Mouse (Mus musculus) intestine, embryonic 16.5 days (tissue): Measurements from ENCODE around the gene Bod1. TPM values are rescaled to one million over a fixed set of nuclear protein-coding genes. Genes with fewer than 3 reads are reported as not detected.

Experiments used
- ATAC-seq: fragments of 200-750 bp; cut with Nextera tagmentation; 2 replicates; pipeline ENCODE4 v1.8.0; 2017; ENCODE audit warnings: moderate TSS enrichment, moderate library complexity
- H3K27ac ChIP-seq: fragments of 300-500 bp; sonication (generic); 2 replicates; pipeline ENCODE4 v1.5.1; 2014; ENCODE audit warnings: mild to moderate bottlenecking, low read length
- H3K27me3 ChIP-seq: fragments of 300-500 bp; sonication (generic); replicated peaks from 2 replicates; pipeline ENCODE4 v1.6.1; 2014; ENCODE audit warnings: low read length, control low read depth, mixed read lengths; ENCODE audit not compliant: control insufficient read depth, insufficient read depth
- H3K36me3 ChIP-seq: fragments of 300-500 bp; sonication (generic); 2 replicates; pipeline ENCODE4 v1.6.1; 2014; ENCODE audit warnings: low read length, control low read depth; ENCODE audit not compliant: control insufficient read depth, insufficient read depth
- H3K4me1 ChIP-seq: fragments of 300-500 bp; sonication (generic); 2 replicates; pipeline ENCODE4 v1.6.1; 2014; ENCODE audit warnings: low read length, control low read depth, mixed read lengths; ENCODE audit not compliant: control insufficient read depth, insufficient read depth
- H3K4me2 ChIP-seq: fragments of 300-500 bp; sonication (generic); 2 replicates; pipeline ENCODE4 v1.6.1; 2014; ENCODE audit warnings: low read depth, low read length, control low read depth
- H3K4me3 ChIP-seq: fragments of 300-500 bp; sonication (generic); 2 replicates; pipeline ENCODE4 v1.5.1; 2014; ENCODE audit warnings: mild to moderate bottlenecking, low read length
- H3K9ac ChIP-seq: fragments of 300-500 bp; sonication (generic); 2 replicates; pipeline ENCODE4 v1.6.1; 2014; ENCODE audit warnings: low read depth, low read length
- H3K9me3 ChIP-seq: fragments of 300-500 bp; sonication (generic); 2 replicates; pipeline ENCODE4 v1.6.1; 2016; ENCODE audit warnings: low read length, control low read depth; ENCODE audit not compliant: control insufficient read depth
- WGBS: fragments of 180-500 bp; shearing (Covaris S2); extraction: QIAGEN DNeasy Blood & Tissue Kit; methylation state at CpG from one replicate; pipeline ENCODE4 v1.1.7; 2014; 5-methylcytosine and 5-hydroxymethylcytosine counted together
- polyA plus RNA-seq: library from polyadenylated mRNA; unstranded; fragments of >200 nt; fragmentation: Nextera tagmentation; extraction: Ambion mirVana; gene quantifications from 2 replicates; pipeline ENCODE4 v1.2.1, GENCODE M21; 2015

Gene Bod1
- polyA plus RNA-seq, 1 experiment from 2014 or later = 46.9 TPM

GRCm38 (mm10) chr11:31672170-31672563 lies 482 bp upstream of the Bod1 start:
- H3K9ac ChIP-seq = peak overlapping the region; percentile 94
- no peaks in the 10 kb centered on the region; the same call in 1 of the 2 replicates for H3K36me3 ChIP-seq
- peak; percentile 68 for ATAC-seq
- H3K27me3 ChIP-seq = no peaks in the 10 kb centered on the region
- H3K4me2 ChIP-seq = peak overlapping the region; percentile 65
- WGBS = 10% methylated on average over 9 of the region's 9 CpGs
- peak overlapping the region; percentile 81 for H3K4me3 ChIP-seq
- no peaks in the 10 kb centered on the region for H3K9me3 ChIP-seq
- H3K4me1 ChIP-seq = peaks cover 7% of the 10 kb centered on the region
- no peak overlapping the region for H3K27ac ChIP-seq

GRCm38 (mm10) chr11:31670468-31670921 lies 1.2 kb downstream of the Bod1 start:
- Histone ChIP-seq H3K27ac (no peak overlapping the region), H3K27me3 (no peaks in the 10 kb centered on the region), H3K4me2 (peak overlapping the region; percentile 50), H3K4me3 (peak overlapping the region; percentile 13; the same call in 1 of the 2 replicates), H3K9ac (no peak overlapping the region), H3K4me1 (peaks cover 7% of the 10 kb centered on the region), H3K9me3 (no peaks in the 10 kb centered on the region), H3K36me3 (peaks cover 2% of the 10 kb centered on the region; the same call in 1 of the 2 replicates)
- ATAC-seq = no peak
- 62% methylated on average over 5 of the region's 5 CpGs for WGBS

DNA sequence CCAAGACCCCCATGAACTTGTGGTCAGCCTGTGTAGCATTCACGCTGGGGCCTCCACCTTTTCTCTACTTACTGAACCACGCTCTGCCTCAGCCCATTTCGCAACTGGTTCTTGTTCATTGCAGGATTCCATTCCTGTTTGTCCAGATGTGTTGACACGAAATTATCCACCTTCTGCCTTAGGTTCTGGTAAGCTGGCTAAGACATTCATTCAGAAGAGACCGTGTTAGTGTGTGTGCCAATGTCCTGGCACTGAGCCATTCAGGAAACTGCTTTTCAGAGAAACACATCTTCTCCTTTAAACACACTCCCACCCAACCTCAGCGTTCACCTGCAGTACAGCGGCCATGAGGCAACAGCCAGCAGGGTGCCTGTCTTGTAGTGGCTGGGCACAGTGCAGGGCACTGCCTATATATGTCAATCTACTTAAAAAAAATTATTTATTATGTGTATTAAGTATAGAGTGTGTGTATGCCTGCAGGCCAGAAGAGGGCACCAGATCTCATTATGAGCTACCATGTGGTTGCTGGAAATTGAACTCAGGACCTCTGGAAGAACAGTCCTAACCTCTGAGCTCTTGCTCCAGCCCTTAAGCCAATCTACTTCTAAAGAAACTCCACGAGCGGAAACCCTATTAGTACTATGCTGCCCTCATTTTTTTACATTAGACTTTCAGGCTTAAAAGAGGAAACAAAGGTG lies 2.4 kb downstream of the Bod1 start:
- peaks cover 6% of the 10 kb centered on the region for H3K36me3 ChIP-seq
- H3K27me3 ChIP-seq = no peaks in the 10 kb centered on the region
- 92% methylated on average over 9 of the region's 9 CpGs for WGBS
- no peaks in the 10 kb centered on the region for H3K9me3 ChIP-seq
- no peak overlapping the region for H3K4me2 ChIP-seq
- ATAC-seq = no peak
- H3K4me3 ChIP-seq = no peak overlapping the region
- H3K9ac ChIP-seq = no peak overlapping the region
- H3K27ac ChIP-seq = no peak overlapping the region
- peaks cover 7% of the 10 kb centered on the region for H3K4me1 ChIP-seq

- no peak overlapping the region for H3K4me3 ChIP-seq
- no peaks in the 10 kb centered on the region for H3K9me3 ChIP-seq
- H3K4me2 ChIP-seq = no peak overlapping the region
- H3K36me3 ChIP-seq = peaks cover 9% of the 10 kb centered on the region
- no peak overlapping the region for H3K27ac ChIP-seq
- H3K9ac ChIP-seq = no peak overlapping the region
- no peak for ATAC-seq
- WGBS = 73% methylated on average over 2 of the region's 2 CpGs
- no peaks in the 10 kb centered on the region for H3K4me1 ChIP-seq
- no peaks in the 10 kb centered on the region for H3K27me3 ChIP-seq
Measured at GRCm38 (mm10) chr11:31664186-31664585, 7.5 kb downstream of the Bod1 start.

DNA sequence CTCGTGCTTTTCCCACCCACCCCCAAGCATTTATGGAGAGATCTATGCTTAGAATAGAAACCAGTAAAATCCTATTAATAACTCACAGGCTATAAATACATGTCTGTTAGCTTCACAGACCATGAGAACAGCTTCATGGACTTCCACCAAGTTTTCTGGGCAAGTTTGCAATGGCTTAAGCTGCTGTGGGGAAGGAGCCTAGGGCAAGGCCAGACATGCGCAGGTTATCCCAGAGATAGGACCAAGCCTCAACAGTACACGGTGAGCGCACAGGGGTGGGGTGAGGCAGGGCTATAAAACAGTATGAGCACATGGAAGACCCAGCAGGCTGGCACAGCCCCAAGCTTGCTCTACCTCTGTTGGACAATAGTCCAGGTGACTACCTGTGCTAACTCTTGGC lies 8.2 kb downstream of the Bod1 start:
- H3K4me2 ChIP-seq = no peak overlapping the region
- no peaks in the 10 kb centered on the region for H3K4me1 ChIP-seq
- H3K36me3 ChIP-seq = peaks cover 9% of the 10 kb centered on the region
- H3K27ac ChIP-seq = no peak overlapping the region
- no peak overlapping the region for H3K4me3 ChIP-seq
- no peaks in the 10 kb centered on the region for H3K9me3 ChIP-seq
- peak; percentile 69 for ATAC-seq
- no peak overlapping the region for H3K9ac ChIP-seq
- WGBS = 73% methylated on average over 4 of the region's 4 CpGs
- no peaks in the 10 kb centered on the region for H3K27me3 ChIP-seq

DNA sequence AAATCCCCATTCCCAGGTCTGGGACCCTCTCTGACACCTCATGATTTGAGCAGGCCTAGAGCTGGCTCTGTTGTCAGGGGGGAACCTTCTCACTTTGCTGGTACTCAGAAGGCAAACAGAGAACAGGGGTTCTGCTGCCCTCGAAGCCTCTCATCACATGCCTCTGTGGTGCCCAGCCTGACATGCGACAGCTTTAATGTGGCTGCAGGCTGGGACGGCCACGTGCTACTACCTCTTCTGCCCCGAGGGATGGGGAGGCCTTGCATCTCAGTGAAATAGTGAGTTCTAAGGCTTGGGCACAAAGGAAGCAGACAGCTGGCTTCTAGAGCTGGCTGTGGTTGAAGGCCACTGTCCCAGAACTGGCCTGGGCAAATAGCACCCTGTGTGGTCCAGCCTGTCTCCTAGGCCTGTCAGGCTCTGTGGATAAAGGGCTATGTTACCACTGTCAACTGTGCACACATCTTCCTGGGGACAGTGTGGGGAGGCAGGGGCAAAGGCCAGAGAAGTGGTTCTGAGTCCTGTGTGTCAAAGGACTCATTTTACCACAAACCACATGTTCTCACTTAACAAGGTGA lies 8.7 kb downstream of the Bod1 start:
- Histone ChIP-seq H3K27ac (no peak overlapping the region), H3K4me3 (no peak overlapping the region), H3K4me1 (no peaks in the 10 kb centered on the region), H3K4me2 (no peak overlapping the region), H3K9me3 (no peaks in the 10 kb centered on the region), H3K9ac (no peak overlapping the region), H3K27me3 (no peaks in the 10 kb centered on the region), H3K36me3 (peaks cover 9% of the 10 kb centered on the region)
- WGBS = 83% methylated on average over 5 of the region's 5 CpGs
- ATAC-seq = no peak; the same call in 1 of the 2 replicates

DNA sequence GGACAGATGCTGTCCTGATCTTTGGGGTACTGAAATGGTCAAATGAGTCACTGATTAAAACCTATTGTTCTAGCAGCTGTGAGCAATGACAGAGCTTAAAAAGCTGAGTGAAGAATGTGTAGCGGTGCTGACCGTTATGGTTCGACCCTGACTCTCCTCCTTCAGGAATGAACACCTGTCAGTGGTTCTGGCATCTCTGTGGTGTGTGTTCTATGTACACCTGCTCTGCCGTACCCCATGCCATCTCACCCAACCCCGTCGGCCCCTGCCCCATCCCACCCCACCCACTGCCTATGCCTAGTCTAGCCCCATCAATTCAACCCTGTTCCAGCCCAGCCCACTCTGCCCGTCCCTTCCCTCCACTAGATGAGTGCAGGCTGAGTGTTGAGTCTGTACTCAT lies 9.5 kb downstream of the Bod1 start:
- no peaks in the 10 kb centered on the region for H3K27me3 ChIP-seq
- no peak for ATAC-seq
- 91% methylated on average over 7 of the region's 7 CpGs for WGBS
- H3K36me3 ChIP-seq = peaks cover 9% of the 10 kb centered on the region
- no peaks in the 10 kb centered on the region for H3K4me1 ChIP-seq
- H3K9me3 ChIP-seq = no peaks in the 10 kb centered on the region
- H3K27ac ChIP-seq = no peak overlapping the region
- H3K4me3 ChIP-seq = no peak overlapping the region
- no peak overlapping the region for H3K4me2 ChIP-seq
- no peak overlapping the region for H3K9ac ChIP-seq

DNA sequence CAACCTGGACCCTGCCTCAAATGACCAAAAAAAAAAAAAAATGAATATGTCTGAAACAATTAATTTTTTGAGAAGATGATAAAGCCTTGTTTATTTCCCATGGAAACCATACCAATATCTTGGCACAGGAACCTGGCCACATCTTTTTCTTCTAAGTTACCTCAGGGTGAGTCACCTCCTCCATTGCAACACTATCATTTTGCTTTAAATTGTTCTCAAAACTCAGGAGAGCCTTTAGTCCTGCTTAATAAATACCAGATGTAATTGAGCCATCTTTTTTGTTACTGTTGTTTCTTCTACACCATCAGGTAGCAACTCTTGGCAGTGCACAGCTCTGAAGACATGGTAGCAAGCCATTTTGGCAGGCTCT lies 13.9 kb downstream of the Bod1 start:
- H3K36me3 ChIP-seq = no peaks in the 10 kb centered on the region
- no peak overlapping the region for H3K27ac ChIP-seq
- H3K9me3 ChIP-seq = no peaks in the 10 kb centered on the region
- ATAC-seq = no peak
- H3K4me3 ChIP-seq = no peak overlapping the region
- no peaks in the 10 kb centered on the region for H3K4me1 ChIP-seq
- no peak overlapping the region for H3K4me2 ChIP-seq
- H3K27me3 ChIP-seq = no peaks in the 10 kb centered on the region
- H3K9ac ChIP-seq = no peak overlapping the region

DNA sequence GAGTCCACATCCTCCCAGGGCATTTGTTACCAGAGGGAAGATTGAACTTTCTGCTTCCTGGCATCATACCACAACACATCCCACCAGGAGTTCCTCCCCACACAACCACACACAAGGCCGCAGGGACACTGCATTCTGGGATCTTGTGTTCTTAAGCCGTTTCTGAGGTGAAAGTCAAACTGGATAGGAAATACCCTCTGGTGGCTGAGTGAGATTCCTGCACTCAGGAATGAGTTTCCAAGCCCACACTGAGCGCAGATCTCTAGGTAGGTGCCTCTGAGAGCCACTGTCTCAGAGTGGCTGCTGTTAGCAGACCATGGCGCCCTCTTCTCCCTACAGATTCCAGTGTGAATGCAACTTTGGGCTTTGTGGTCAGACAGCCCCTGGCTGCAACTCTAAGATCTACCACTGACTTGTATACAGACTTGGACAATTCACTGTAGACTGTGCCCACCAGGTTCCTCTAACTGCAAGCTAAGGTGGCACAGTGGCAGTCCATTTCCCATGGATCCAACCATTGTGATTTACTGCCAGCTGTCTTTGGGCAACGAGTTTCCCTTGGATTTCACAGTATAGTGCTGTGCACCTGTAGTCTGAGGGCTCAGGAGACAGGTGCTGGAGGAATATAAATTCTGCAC lies 14.4 kb downstream of the Bod1 start:
- no peak for ATAC-seq
- no peak overlapping the region for H3K4me3 ChIP-seq
- H3K27me3 ChIP-seq = no peaks in the 10 kb centered on the region
- no peaks in the 10 kb centered on the region for H3K4me1 ChIP-seq
- no peak overlapping the region for H3K9ac ChIP-seq
- WGBS = 66% methylated on average over 5 of the region's 5 CpGs
- H3K36me3 ChIP-seq = no peaks in the 10 kb centered on the region
- no peak overlapping the region for H3K27ac ChIP-seq
- H3K4me2 ChIP-seq = no peak overlapping the region
- H3K9me3 ChIP-seq = no peaks in the 10 kb centered on the region
